Mouse (Mus musculus) hindbrain, embryonic 16.5 days (tissue): Measurements from ENCODE around the gene Fbrsl1. TPM values are rescaled to one million over a fixed set of nuclear protein-coding genes. Genes with fewer than 3 reads are reported as not detected.

Experiments
- ATAC-seq: fragments of 200-750 bp; cut with Nextera tagmentation; 2 replicates; pipeline ENCODE4 v1.8.0; 2017; ENCODE audit warnings: moderate TSS enrichment, moderate library complexity
- H3K27ac ChIP-seq: fragments of 300-500 bp; sonication (generic); 2 replicates; pipeline ENCODE4 v1.5.1; 2014; ENCODE audit warnings: low read depth, mild to moderate bottlenecking, control low read depth, low read length, moderate library complexity
- H3K27me3 ChIP-seq: fragments of 300-500 bp; sonication (generic); replicated peaks from 2 replicates; pipeline ENCODE4 v1.6.1; 2014; ENCODE audit warnings: low read length; ENCODE audit not compliant: control insufficient read depth, insufficient read depth
- H3K36me3 ChIP-seq: fragments of 300-500 bp; sonication (generic); 2 replicates; pipeline ENCODE4 v1.6.1; 2014; ENCODE audit warnings: mild to moderate bottlenecking, low read length, moderate library complexity, mixed read lengths; ENCODE audit not compliant: control insufficient read depth, insufficient read depth
- H3K4me1 ChIP-seq: fragments of 300-500 bp; sonication (generic); 2 replicates; pipeline ENCODE4 v1.6.1; 2014; ENCODE audit warnings: low read depth, low read length; ENCODE audit not compliant: control insufficient read depth, insufficient read depth
- H3K4me2 ChIP-seq: fragments of 300-500 bp; sonication (generic); 2 replicates; pipeline ENCODE4 v1.6.1; 2014; ENCODE audit warnings: mild to moderate bottlenecking, low read length, control low read depth, moderate library complexity
- H3K4me3 ChIP-seq: fragments of 300-500 bp; sonication (generic); 2 replicates; pipeline ENCODE4 v1.5.1; 2014; ENCODE audit warnings: mild to moderate bottlenecking, low read length, control low read depth, moderate library complexity
- H3K9ac ChIP-seq: fragments of 300-500 bp; sonication (generic); 2 replicates; pipeline ENCODE4 v1.6.1; 2014; ENCODE audit warnings: low read depth, mild to moderate bottlenecking, control low read depth, low read length, moderate library complexity
- H3K9me3 ChIP-seq: fragments of 300-500 bp; sonication (generic); 2 replicates; pipeline ENCODE4 v1.6.1; 2014; ENCODE audit warnings: mild to moderate bottlenecking, low read length, moderate library complexity; ENCODE audit not compliant: control insufficient read depth
- WGBS: fragments of 180-500 bp; shearing (Covaris S2); extraction: QIAGEN DNeasy Blood & Tissue Kit; methylation state at CpG from one replicate; pipeline ENCODE4 v1.1.7; 2014; 5-methylcytosine and 5-hydroxymethylcytosine counted together
- polyA plus RNA-seq: library from polyadenylated mRNA; unstranded; fragments of >200 nt; fragmentation: Nextera tagmentation; extraction: Ambion mirVana; gene quantifications from 2 replicates; pipeline ENCODE4 v1.2.1, GENCODE M21; 2015

Fbrsl1 gene
- polyA plus RNA-seq, 1 experiment from 2014 or later: 10.7 TPM

- H3K27ac ChIP-seq: peak overlapping the region; percentile 55; the same call in 1 of the 2 replicates
- no peak overlapping the region for H3K4me2 ChIP-seq
- no peaks in the 10 kb centered on the region for H3K9me3 ChIP-seq
- no peaks in the 10 kb centered on the region for H3K36me3 ChIP-seq
- no peaks in the 10 kb centered on the region for H3K27me3 ChIP-seq
- peak; percentile 69; the same call in 1 of the 2 replicates for ATAC-seq
- WGBS: 39% methylated on average over 11 of the region's 11 CpGs
- H3K4me1 ChIP-seq: peaks cover 3% of the 10 kb centered on the region
- no peak overlapping the region for H3K4me3 ChIP-seq
- H3K9ac ChIP-seq: no peak overlapping the region
Observed at GRCm38 (mm10) chr5:110466531-110467424, 18.5 kb upstream of the Fbrsl1 start.

GRCm38 (mm10) chr5:110462646-110463045, 14.3 kb upstream of the Fbrsl1 start:
- Histone ChIP-seq H3K4me2 (no peak overlapping the region), H3K9me3 (no peaks in the 10 kb centered on the region), H3K27me3 (no peaks in the 10 kb centered on the region), H3K9ac (no peak overlapping the region), H3K4me1 (peaks cover 5% of the 10 kb centered on the region), H3K36me3 (no peaks in the 10 kb centered on the region), H3K4me3 (no peak overlapping the region), H3K27ac (no peak overlapping the region)
- 77% methylated on average over 2 of the region's 2 CpGs for WGBS
- ATAC-seq: no peak

GRCm38 (mm10) chr5:110458936-110459335, 10.6 kb upstream of the Fbrsl1 start:
- Histone ChIP-seq H3K4me1 (peaks cover 2% of the 10 kb centered on the region; the same call in 1 of the 2 replicates), H3K4me2 (no peak overlapping the region), H3K9me3 (no peaks in the 10 kb centered on the region), H3K4me3 (no peak overlapping the region), H3K27ac (no peak overlapping the region), H3K9ac (no peak overlapping the region), H3K27me3 (no peaks in the 10 kb centered on the region), H3K36me3 (no peaks in the 10 kb centered on the region)
- 57% methylated on average over 3 of the region's 3 CpGs for WGBS
- ATAC-seq: peak; percentile 40; the same call in 1 of the 2 replicates

- no peaks in the 10 kb centered on the region for H3K27me3 ChIP-seq
- no peak overlapping the region for H3K9ac ChIP-seq
- H3K27ac ChIP-seq: no peak overlapping the region
- peaks cover 2% of the 10 kb centered on the region; the same call in 1 of the 2 replicates for H3K4me1 ChIP-seq
- no peak overlapping the region for H3K4me2 ChIP-seq
- H3K9me3 ChIP-seq: no peaks in the 10 kb centered on the region
- ATAC-seq: no peak
- no peak overlapping the region for H3K4me3 ChIP-seq
- no peaks in the 10 kb centered on the region for H3K36me3 ChIP-seq
Observed at GRCm38 (mm10) chr5:110455272-110455671, 7.0 kb upstream of the Fbrsl1 start.

- ATAC-seq: no peak
- Histone ChIP-seq H3K4me3 (peak overlapping the region; percentile 96; the same call in 1 of the 2 replicates), H3K27ac (no peak overlapping the region; the same call in 1 of the 2 replicates), H3K9me3 (no peaks in the 10 kb centered on the region), H3K4me2 (peak overlapping the region; percentile 76), H3K4me1 (peaks cover 15% of the 10 kb centered on the region), H3K36me3 (no peaks in the 10 kb centered on the region), H3K9ac (no peak overlapping the region), H3K27me3 (no peaks in the 10 kb centered on the region)
- 48% methylated on average over 6 of the region's 6 CpGs for WGBS
Observed at GRCm38 (mm10) chr5:110449294-110449693, 991 bp upstream of the Fbrsl1 start.

- no peaks in the 10 kb centered on the region for H3K36me3 ChIP-seq
- no peaks in the 10 kb centered on the region for H3K27me3 ChIP-seq
- H3K27ac ChIP-seq: peak overlapping the region; percentile 80
- peak overlapping the region; percentile 92 for H3K9ac ChIP-seq
- WGBS: 0% methylated on average over 63 of the region's 98 CpGs
- no peaks in the 10 kb centered on the region for H3K9me3 ChIP-seq
- H3K4me2 ChIP-seq: peak overlapping the region; percentile 76
- peaks cover 15% of the 10 kb centered on the region for H3K4me1 ChIP-seq
- ATAC-seq: peak; percentile 46
- peak overlapping the region; percentile 96 for H3K4me3 ChIP-seq
Observed at GRCm38 (mm10) chr5:110447720-110448435, 425 bp downstream of the Fbrsl1 start.

- no peak overlapping the region for H3K4me2 ChIP-seq
- H3K4me1 ChIP-seq: peaks cover 23% of the 10 kb centered on the region
- no peak overlapping the region for H3K4me3 ChIP-seq
- H3K9me3 ChIP-seq: no peaks in the 10 kb centered on the region
- no peaks in the 10 kb centered on the region for H3K27me3 ChIP-seq
- H3K36me3 ChIP-seq: no peaks in the 10 kb centered on the region
- WGBS: 78% methylated on average over 2 of the region's 2 CpGs
- H3K9ac ChIP-seq: no peak overlapping the region
- H3K27ac ChIP-seq: no peak overlapping the region
- no peak for ATAC-seq
Observed at GRCm38 (mm10) chr5:110444509-110444908, 3.8 kb downstream of the Fbrsl1 start.

GRCm38 (mm10) chr5:110442966-110443590, 5.2 kb downstream of the Fbrsl1 start:
- ATAC-seq: no peak
- H3K27me3 ChIP-seq: no peaks in the 10 kb centered on the region
- H3K9me3 ChIP-seq: no peaks in the 10 kb centered on the region
- no peak overlapping the region for H3K4me3 ChIP-seq
- peaks cover 25% of the 10 kb centered on the region for H3K4me1 ChIP-seq
- no peaks in the 10 kb centered on the region for H3K36me3 ChIP-seq
- no peak overlapping the region for H3K9ac ChIP-seq
- H3K4me2 ChIP-seq: no peak overlapping the region
- WGBS: 83% methylated on average over 3 of the region's 3 CpGs
- no peak overlapping the region for H3K27ac ChIP-seq
